Mouse (Mus musculus) intestine, embryonic 14.5 days (tissue): ENCODE measurements at regions not wholly inside any gene's neighbourhood (a gene's known extent, or its start where the extent isn't known, plus 50 kb on each side); places are given as distances from the start of the nearest gene placed in this dataset.

ENCODE experiments used
- ATAC-seq: fragments of 200-750 bp; cut with Nextera tagmentation; replicated peaks from 2 replicates; pipeline ENCODE4 v1.8.0; 2017; ENCODE audit warnings: low read depth, moderate number of reproducible peaks, moderate TSS enrichment, moderate library complexity; ENCODE audit not compliant: low FRiP score, low TSS enrichment
- DNase-seq: peaks from one replicate; pipeline ENCODE4 v3.0.0-alpha.2; 2018; ENCODE audit warnings: low spot score
- H3K27ac ChIP-seq: fragments of 300-500 bp; sonication (generic); 2 replicates; pipeline ENCODE4 v1.5.1; 2014; ENCODE audit warnings: low read depth, mild to moderate bottlenecking, control low read depth
- H3K27me3 ChIP-seq: fragments of 300-500 bp; sonication (generic); replicated peaks from 2 replicates; pipeline ENCODE4 v1.6.1; 2014; ENCODE audit warnings: low read length, control low read depth; ENCODE audit not compliant: control insufficient read depth, insufficient read depth
- H3K36me3 ChIP-seq: fragments of 300-500 bp; sonication (generic); 2 replicates; pipeline ENCODE4 v1.6.1; 2014; ENCODE audit warnings: low read length, control low read depth; ENCODE audit not compliant: control insufficient read depth, insufficient read depth
- H3K4me1 ChIP-seq: fragments of 300-500 bp; sonication (generic); replicated peaks from 2 replicates; pipeline ENCODE4 v1.6.1; 2014; ENCODE audit warnings: low read length, control low read depth, mixed read lengths; ENCODE audit not compliant: control insufficient read depth, insufficient read depth
- H3K4me2 ChIP-seq: fragments of 300-500 bp; sonication (generic); 2 replicates; pipeline ENCODE4 v1.6.1; 2014; ENCODE audit warnings: low read length
- H3K4me3 ChIP-seq: fragments of 300-500 bp; sonication (generic); 2 replicates; pipeline ENCODE4 v1.5.1; 2014; ENCODE audit warnings: low read depth, low read length, control low read depth, mixed read lengths
- H3K9ac ChIP-seq: fragments of 300-500 bp; sonication (generic); 2 replicates; pipeline ENCODE4 v1.6.1; 2014; ENCODE audit warnings: mild to moderate bottlenecking, low read length
- H3K9me3 ChIP-seq: fragments of 300-500 bp; sonication (generic); 2 replicates; pipeline ENCODE4 v1.6.1; 2016; ENCODE audit warnings: low read length, control low read depth; ENCODE audit not compliant: control insufficient read depth
- WGBS: fragments of 180-500 bp; shearing (Covaris S2); extraction: QIAGEN DNeasy Blood & Tissue Kit; methylation state at CpG from one replicate; pipeline ENCODE4 v1.1.7; 2014; 5-methylcytosine and 5-hydroxymethylcytosine counted together

- no peaks in the 10 kb centered on the region for H3K9me3 ChIP-seq
- WGBS: 45% methylated on average over 1 of the region's 1 CpGs
- no peak overlapping the region for H3K4me3 ChIP-seq
- no peak overlapping the region for H3K4me2 ChIP-seq
- ATAC-seq: no peak
- no peaks in the 10 kb centered on the region for H3K36me3 ChIP-seq
- no peaks in the 10 kb centered on the region for H3K27me3 ChIP-seq
- DNase-seq: peak; percentile 83
- H3K27ac ChIP-seq: no peak overlapping the region
- H3K9ac ChIP-seq: no peak overlapping the region
- H3K4me1 ChIP-seq: no peaks in the 10 kb centered on the region
Observed at GRCm38 (mm10) chrX:152918212-152918611, 88.1 kb upstream of the Usp51 start.

GRCm38 (mm10) chrX:152926991-152927390, 79.3 kb upstream of the Usp51 start:
- 56% methylated on average over 3 of the region's 3 CpGs for WGBS
- H3K9me3 ChIP-seq: no peaks in the 10 kb centered on the region
- DNase-seq (no peak), ATAC-seq (no peak)
- no peak overlapping the region for H3K27ac ChIP-seq
- no peak overlapping the region for H3K4me3 ChIP-seq
- H3K4me1 ChIP-seq: no peaks in the 10 kb centered on the region
- no peak overlapping the region for H3K4me2 ChIP-seq
- no peaks in the 10 kb centered on the region for H3K27me3 ChIP-seq
- no peak overlapping the region for H3K9ac ChIP-seq
- no peaks in the 10 kb centered on the region for H3K36me3 ChIP-seq

- no peak for ATAC-seq
- H3K27me3 ChIP-seq: 0 out of 2 replicates have a peak, but pooled peaks cover 3% of the 10 kb centered on the region
- H3K9ac ChIP-seq: no peak overlapping the region
- no peak overlapping the region for H3K27ac ChIP-seq
- no peaks in the 10 kb centered on the region for H3K4me1 ChIP-seq
- WGBS: 64% methylated on average over 3 of the region's 3 CpGs
- H3K9me3 ChIP-seq: no peaks in the 10 kb centered on the region
- H3K4me3 ChIP-seq: no peak overlapping the region
- no peak for DNase-seq
- no peak overlapping the region for H3K4me2 ChIP-seq
- H3K36me3 ChIP-seq: no peaks in the 10 kb centered on the region
Observed at GRCm38 (mm10) chrX:152946201-152946600, 60.1 kb upstream of the Usp51 start.
